Mouse (Mus musculus) hindbrain, embryonic 14.5 days (tissue): ENCODE data around the gene Ess2. TPM values are rescaled to one million over a fixed set of nuclear protein-coding genes. Genes with fewer than 3 reads are reported as not detected.

Source experiments
- ATAC-seq: fragments of 200-750 bp; cut with Nextera tagmentation; 2 replicates; pipeline ENCODE4 v1.8.0; 2017; ENCODE audit warnings: moderate number of reproducible peaks, mild to moderate bottlenecking, moderate TSS enrichment, moderate library complexity; ENCODE audit not compliant: low FRiP score
- DNase-seq: peaks from one replicate; pipeline ENCODE4 v3.0.0-alpha.2; 2015; ENCODE audit warnings: low spot score
- H3K27ac ChIP-seq: fragments of 300-500 bp; sonication (generic); 2 replicates; pipeline ENCODE4 v1.5.1; 2014; ENCODE audit warnings: mild to moderate bottlenecking, moderate library complexity
- H3K27me3 ChIP-seq: fragments of 300-500 bp; sonication (generic); 2 replicates; pipeline ENCODE4 v1.6.1; 2014; ENCODE audit warnings: mild to moderate bottlenecking, low read length, mixed read lengths; ENCODE audit not compliant: control insufficient read depth, insufficient read depth
- H3K36me3 ChIP-seq: fragments of 300-500 bp; sonication (generic); replicated peaks from 2 replicates; pipeline ENCODE4 v1.6.1; 2014; ENCODE audit not compliant: control insufficient read depth, insufficient read depth
- H3K4me1 ChIP-seq: fragments of 300-500 bp; sonication (generic); replicated peaks from 2 replicates; pipeline ENCODE4 v1.6.1; 2014; ENCODE audit warnings: antibody characterized with exemption, low read length, mixed read lengths; ENCODE audit not compliant: control insufficient read depth, insufficient read depth
- H3K4me2 ChIP-seq: fragments of 300-500 bp; sonication (generic); replicated peaks from 2 replicates; pipeline ENCODE4 v1.6.1; 2014; ENCODE audit warnings: mild to moderate bottlenecking, moderate library complexity
- H3K4me3 ChIP-seq: fragments of 300-500 bp; sonication (generic); replicated peaks from 2 replicates; pipeline ENCODE4 v1.5.1; 2014; ENCODE audit warnings: mild to moderate bottlenecking, low read length
- H3K9ac ChIP-seq: fragments of 300-500 bp; sonication (generic); 2 replicates; pipeline ENCODE4 v1.6.1; 2014
- H3K9me3 ChIP-seq: fragments of 300-500 bp; sonication (generic); 2 replicates; pipeline ENCODE4 v1.6.1; 2016; ENCODE audit warnings: low read length; ENCODE audit not compliant: control insufficient read depth
- WGBS: fragments of 180-500 bp; shearing (Covaris S2); extraction: QIAGEN DNeasy Blood & Tissue Kit; methylation state at CpG from one replicate; pipeline ENCODE4 v1.1.7; 2014; 5-methylcytosine and 5-hydroxymethylcytosine counted together
- polyA plus RNA-seq: library from polyadenylated mRNA; unstranded; fragments of >200 nt; fragmentation: Nextera tagmentation; extraction: Ambion mirVana; gene quantifications from 2 replicates; pipeline ENCODE4 v1.2.1, GENCODE M21; 2014

Gene Ess2
- polyA plus RNA-seq, 1 experiment from 2014 or later, result 38.9 TPM

DNA sequence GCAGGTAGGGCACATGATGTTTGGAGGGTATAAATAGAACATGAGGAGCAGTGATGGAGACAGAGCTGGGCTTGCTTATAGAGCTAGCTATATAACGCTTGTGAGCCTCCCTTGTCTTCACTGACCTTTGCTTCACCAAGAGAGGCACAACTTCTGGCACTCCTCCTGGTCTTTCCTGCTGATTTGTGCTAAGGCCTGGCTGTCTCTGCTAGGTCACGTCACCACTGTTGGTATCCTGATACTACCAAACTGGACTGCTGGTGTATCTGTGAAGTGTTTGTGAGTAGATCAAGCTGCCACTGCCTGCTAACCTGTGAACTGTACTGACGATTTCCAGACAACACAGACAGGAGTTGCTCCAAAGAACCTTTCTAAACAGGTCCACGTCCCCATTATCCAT, 36.0 kb downstream of the Ess2 start:
- Histone ChIP-seq H3K36me3 (peaks cover 25% of the 10 kb centered on the region), H3K4me2 (no peak overlapping the region), H3K27ac (no peak overlapping the region), H3K9me3 (no peaks in the 10 kb centered on the region), H3K4me3 (no peak overlapping the region), H3K27me3 (no peaks in the 10 kb centered on the region), H3K9ac (no peak overlapping the region), H3K4me1 (no peaks in the 10 kb centered on the region)
- no peak for DNase-seq
- 82% methylated on average over 4 of the region's 4 CpGs for WGBS
- no peak for ATAC-seq

DNA sequence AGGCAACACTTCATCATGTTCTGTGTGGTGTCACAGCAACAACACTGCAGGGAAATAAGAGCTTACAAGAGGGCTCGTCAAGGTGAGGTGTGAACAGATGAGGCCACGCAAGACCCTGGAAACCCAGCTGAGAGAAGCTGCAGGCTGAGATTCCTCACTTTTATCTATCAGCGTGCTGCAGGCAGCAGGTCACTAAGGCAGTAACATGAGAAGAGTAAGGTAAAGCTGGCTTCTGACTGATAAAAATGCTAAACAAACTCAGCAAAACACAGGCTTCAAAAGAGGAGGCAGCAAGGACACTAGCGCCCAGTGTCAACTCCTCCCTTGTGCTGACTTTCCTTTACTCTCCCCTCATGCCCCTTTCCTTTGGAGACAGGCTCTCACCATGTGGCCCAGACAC, 38.2 kb downstream of the Ess2 start:
- H3K4me1 ChIP-seq, result no peaks in the 10 kb centered on the region
- H3K27me3 ChIP-seq, result no peaks in the 10 kb centered on the region
- no peak overlapping the region for H3K4me3 ChIP-seq
- DNase-seq (no peak), ATAC-seq (no peak)
- H3K9me3 ChIP-seq, result no peaks in the 10 kb centered on the region
- no peak overlapping the region for H3K4me2 ChIP-seq
- H3K27ac ChIP-seq, result no peak overlapping the region
- 77% methylated on average over 4 of the region's 4 CpGs for WGBS
- H3K9ac ChIP-seq, result no peak overlapping the region
- peaks cover 38% of the 10 kb centered on the region for H3K36me3 ChIP-seq

DNA sequence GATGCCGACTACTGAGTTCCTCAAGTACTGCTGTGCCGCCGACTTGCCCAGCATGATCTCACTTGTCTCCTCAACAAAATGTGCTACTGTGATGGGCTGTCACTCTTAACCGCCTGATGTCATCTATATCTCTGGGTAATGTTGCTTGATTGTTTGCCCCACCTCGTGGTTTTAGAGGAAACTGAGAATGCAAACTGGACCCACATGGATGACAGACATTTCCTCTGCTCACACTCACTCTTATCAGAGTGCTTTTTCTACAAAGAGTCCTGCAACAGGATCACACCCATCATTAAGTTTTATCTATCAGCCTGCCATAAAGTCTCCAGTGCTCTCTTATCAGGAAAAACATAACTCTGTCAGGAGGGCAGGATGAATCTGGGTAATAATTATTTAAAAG, 39.9 kb downstream of the Ess2 start:
- ATAC-seq, result no peak
- H3K27me3 ChIP-seq, result no peaks in the 10 kb centered on the region

DNA sequence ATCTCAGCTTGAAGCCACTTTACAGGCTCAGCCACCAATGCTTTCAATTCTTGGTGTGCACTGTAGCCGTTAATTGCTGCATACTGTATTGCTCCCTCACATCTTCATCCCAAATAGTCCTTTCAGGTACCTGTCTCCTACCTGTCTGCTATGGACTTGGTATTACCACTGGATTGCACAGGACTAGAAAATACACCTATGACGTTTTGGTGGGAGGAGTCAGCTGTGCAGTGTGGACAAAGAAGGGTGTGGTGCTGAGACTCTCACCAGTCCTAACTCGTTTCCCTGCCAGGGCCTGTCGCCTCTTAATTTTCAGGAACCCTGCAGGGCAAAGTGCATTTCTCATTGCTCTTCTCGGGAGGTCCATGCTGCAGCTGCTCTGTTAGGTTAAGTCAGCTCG, 45.4 kb downstream of the Ess2 start:
- H3K27ac ChIP-seq, result no peak overlapping the region
- no peaks in the 10 kb centered on the region for H3K27me3 ChIP-seq
- H3K36me3 ChIP-seq, result peaks cover 32% of the 10 kb centered on the region
- no peaks in the 10 kb centered on the region for H3K4me1 ChIP-seq
- H3K4me2 ChIP-seq, result no peak overlapping the region
- no peak overlapping the region for H3K9ac ChIP-seq
- WGBS, result 73% methylated on average over 6 of the region's 6 CpGs
- DNase-seq, result no peak
- ATAC-seq, result no peak
- H3K9me3 ChIP-seq, result no peaks in the 10 kb centered on the region
- H3K4me3 ChIP-seq, result no peak overlapping the region

More for the DNA sequence above, 39.9 kb downstream of the Ess2 start:
- H3K36me3 ChIP-seq, result peaks cover 38% of the 10 kb centered on the region
- H3K4me2 ChIP-seq, result no peak overlapping the region
- no peak for DNase-seq
- H3K4me1 ChIP-seq, result no peaks in the 10 kb centered on the region
- WGBS, result 94% methylated on average over 5 of the region's 5 CpGs
- H3K9me3 ChIP-seq, result no peaks in the 10 kb centered on the region
- no peak overlapping the region for H3K27ac ChIP-seq
- no peak overlapping the region for H3K9ac ChIP-seq
- H3K4me3 ChIP-seq, result no peak overlapping the region

DNA sequence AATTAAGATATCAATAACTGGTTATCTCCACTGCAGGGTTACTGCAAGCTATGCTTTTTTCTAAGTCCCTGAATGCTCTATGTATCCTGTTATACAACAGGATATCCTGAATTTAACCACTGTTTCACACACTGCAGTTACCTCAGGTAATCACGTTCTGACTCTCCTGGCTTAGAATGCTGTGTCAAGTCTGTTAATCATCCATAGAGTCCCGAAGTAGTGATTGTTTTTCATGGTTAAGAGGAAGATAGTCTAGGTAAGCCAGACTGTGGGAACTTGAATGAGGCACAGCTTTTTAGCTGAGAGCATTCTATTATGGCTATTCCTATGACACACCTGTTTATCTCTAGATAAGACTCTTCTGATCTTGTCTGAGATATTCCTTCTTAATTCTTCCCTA, 45.9 kb downstream of the Ess2 start:
- DNase-seq (no peak), ATAC-seq (no peak)
- Histone ChIP-seq H3K27ac (no peak overlapping the region), H3K9me3 (no peaks in the 10 kb centered on the region), H3K27me3 (no peaks in the 10 kb centered on the region), H3K4me1 (no peaks in the 10 kb centered on the region), H3K4me2 (no peak overlapping the region), H3K4me3 (no peak overlapping the region), H3K36me3 (peaks cover 32% of the 10 kb centered on the region), H3K9ac (no peak overlapping the region)
- 92% methylated on average over 2 of the region's 2 CpGs for WGBS

DNA sequence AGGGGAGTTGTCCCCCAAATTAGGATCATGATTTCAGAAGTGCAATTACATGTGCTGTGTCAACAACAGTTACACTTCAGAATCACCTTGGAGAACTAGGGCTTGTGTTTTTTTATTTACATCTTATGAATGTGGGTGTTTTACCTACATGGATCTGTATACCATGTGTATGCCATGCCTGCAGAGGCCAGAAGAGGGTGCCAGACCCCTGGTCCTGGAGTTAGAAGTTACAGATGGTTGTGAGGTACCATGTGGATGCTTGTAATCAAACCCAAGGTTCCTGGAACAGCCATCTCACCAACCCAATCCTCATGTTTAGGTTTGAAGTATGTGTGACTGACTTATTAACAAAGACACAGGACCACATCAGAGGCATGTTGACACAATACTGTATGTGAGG, 52.6 kb downstream of the Ess2 start:
- ATAC-seq (0 out of 2 replicates have a peak, but pooled peaks have one; percentile 43), DNase-seq (peak; percentile 46)
- H3K27me3 ChIP-seq, result no peaks in the 10 kb centered on the region
- no peaks in the 10 kb centered on the region for H3K4me1 ChIP-seq
- no peaks in the 10 kb centered on the region for H3K9me3 ChIP-seq
- H3K4me3 ChIP-seq, result no peak overlapping the region
- no peak overlapping the region for H3K27ac ChIP-seq
- no peak overlapping the region for H3K4me2 ChIP-seq
- peaks cover 73% of the 10 kb centered on the region for H3K36me3 ChIP-seq
- no peak overlapping the region for H3K9ac ChIP-seq

DNA sequence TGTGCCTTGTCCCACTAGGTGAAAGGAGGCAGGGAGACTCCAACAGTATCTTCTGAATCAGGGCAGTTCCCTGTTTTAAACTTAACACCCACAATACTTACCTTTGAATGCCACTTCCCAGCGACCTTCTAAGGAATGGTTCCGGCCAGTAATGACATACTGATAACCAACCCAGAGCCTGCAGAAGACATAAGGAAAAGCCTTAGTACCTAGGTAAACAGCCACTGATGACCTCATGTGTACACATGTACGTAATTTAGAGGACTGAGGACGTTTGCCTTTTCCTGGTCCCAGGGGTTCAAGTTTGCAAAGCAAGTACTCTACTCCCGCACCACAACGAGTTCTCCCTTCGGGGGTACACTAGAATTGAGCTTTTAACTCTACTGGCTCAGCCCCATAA, 54.0 kb downstream of the Ess2 start:
- H3K4me3 ChIP-seq, result no peak overlapping the region
- H3K36me3 ChIP-seq, result peaks cover 86% of the 10 kb centered on the region
- 92% methylated on average over 7 of the region's 7 CpGs for WGBS
- no peaks in the 10 kb centered on the region for H3K4me1 ChIP-seq
- no peak overlapping the region for H3K4me2 ChIP-seq
- no peak overlapping the region for H3K9ac ChIP-seq
- no peaks in the 10 kb centered on the region for H3K9me3 ChIP-seq
- ATAC-seq (no peak), DNase-seq (no peak)
- no peaks in the 10 kb centered on the region for H3K27me3 ChIP-seq
- H3K27ac ChIP-seq, result no peak overlapping the region

DNA sequence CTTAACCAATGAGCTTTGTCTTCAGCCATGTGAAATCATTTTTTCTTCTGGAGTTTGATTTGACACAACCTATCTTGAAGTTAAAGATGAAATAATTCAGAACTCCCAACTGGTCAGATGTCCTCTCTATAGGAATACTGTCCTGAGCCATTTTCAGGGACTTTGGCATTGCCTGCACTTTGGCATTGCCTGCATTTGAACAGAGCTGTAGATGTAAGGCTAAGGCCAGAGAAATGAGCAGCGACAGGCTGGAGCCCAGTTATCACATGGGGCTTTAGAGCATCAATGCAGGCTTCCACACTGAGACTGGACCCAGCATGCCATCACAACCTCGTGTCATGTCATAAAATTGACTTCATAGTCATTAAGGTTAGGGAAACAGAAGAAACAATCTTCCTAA, 57.9 kb downstream of the Ess2 start:
- Histone ChIP-seq H3K27me3 (no peaks in the 10 kb centered on the region), H3K4me1 (no peaks in the 10 kb centered on the region), H3K9me3 (no peaks in the 10 kb centered on the region), H3K4me2 (no peak overlapping the region), H3K36me3 (peaks cover 93% of the 10 kb centered on the region), H3K27ac (no peak overlapping the region), H3K9ac (no peak overlapping the region), H3K4me3 (no peak overlapping the region)
- DNase-seq (no peak), ATAC-seq (no peak)
- 87% methylated on average over 2 of the region's 2 CpGs for WGBS

DNA sequence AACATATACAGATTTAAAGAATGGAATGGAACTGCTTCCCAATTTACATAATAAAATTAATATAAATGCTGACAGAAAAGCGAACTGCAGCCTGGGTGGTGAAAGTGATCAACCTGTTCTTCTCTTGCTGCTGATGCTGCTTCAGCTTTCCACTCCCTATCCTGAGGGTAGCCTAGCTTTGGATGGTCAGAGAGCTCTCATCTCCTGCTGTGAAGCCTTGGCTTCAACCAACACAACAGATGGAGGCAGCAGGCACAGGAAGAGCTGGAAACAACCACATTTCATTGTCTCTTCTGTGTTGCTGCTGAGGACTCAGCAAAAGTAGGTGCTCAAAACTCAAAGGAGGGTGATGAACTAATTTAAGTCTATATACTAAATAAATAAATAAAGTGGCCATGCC, 59.3 kb downstream of the Ess2 start:
- ATAC-seq, result no peak
- no peak for DNase-seq
- WGBS, result 94% methylated on average over 1 of the region's 1 CpGs
- Histone ChIP-seq H3K4me1 (no peaks in the 10 kb centered on the region), H3K9ac (no peak overlapping the region), H3K4me3 (no peak overlapping the region), H3K27me3 (no peaks in the 10 kb centered on the region), H3K36me3 (peaks cover 93% of the 10 kb centered on the region), H3K27ac (no peak overlapping the region), H3K9me3 (no peaks in the 10 kb centered on the region), H3K4me2 (no peak overlapping the region)

DNA sequence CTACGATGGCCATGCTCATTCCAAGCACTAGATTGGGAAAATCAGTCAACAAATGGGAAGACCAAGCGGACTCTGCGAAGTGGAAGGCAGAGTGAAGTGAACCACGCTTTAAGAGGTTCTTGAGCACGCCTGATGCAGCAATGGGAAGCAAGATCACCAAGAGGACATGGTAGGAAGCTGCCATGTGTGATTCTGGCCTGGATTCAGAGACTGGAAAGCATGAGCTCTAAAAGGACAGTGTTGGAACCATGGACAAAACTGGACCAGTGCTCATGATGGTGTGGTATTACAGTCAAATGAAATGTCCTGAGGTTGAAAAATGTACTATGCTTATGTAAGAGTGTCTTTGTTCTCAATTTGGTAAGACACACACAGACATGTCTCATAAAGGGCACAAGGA, 59.8 kb downstream of the Ess2 start:
- peaks cover 93% of the 10 kb centered on the region for H3K36me3 ChIP-seq
- H3K27me3 ChIP-seq, result no peaks in the 10 kb centered on the region
- no peak overlapping the region for H3K9ac ChIP-seq
- WGBS, result 97% methylated on average over 5 of the region's 5 CpGs
- no peak overlapping the region for H3K27ac ChIP-seq
- DNase-seq, result no peak
- H3K4me1 ChIP-seq, result no peaks in the 10 kb centered on the region
- no peak for ATAC-seq
- no peak overlapping the region for H3K4me2 ChIP-seq
- no peak overlapping the region for H3K4me3 ChIP-seq
- no peaks in the 10 kb centered on the region for H3K9me3 ChIP-seq
